Mouse (Mus musculus) erythroblast, adult 5-6 weeks (primary cell): ENCODE data around the gene Prr29. TPM values are rescaled to one million over a fixed set of nuclear protein-coding genes. Genes with fewer than 3 reads are reported as not detected.
"Not testable (repeated sequence)": the region's sequence is repeated elsewhere in the genome, so short reads cannot be mapped to it uniquely, and the experiment has no call there.

Experiments
- ATAC-seq: replicated peaks from 2 replicates; pipeline ENCODE4 v1.8.0; 2016; ENCODE audit warnings: moderate number of reproducible peaks, mild to moderate bottlenecking, moderate TSS enrichment, inconsistent platforms; ENCODE audit not compliant: poor library complexity, low FRiP score, severe bottlenecking
- total RNA-seq, 2 experiments: library from RNA; stranded (forward) in 1 of 2; stranded (reverse) in 1 of 2; fragments of 150-400 nt in 1 of 2; fragments of 200-764, 138-1000 nt in 1 of 2; gene quantifications; 2 replicates each; pipeline versions ENCODE4 v1.2.3 to v1.2.4; 2015 to 2017; ENCODE audit warnings: low replicate concordance in 2 of 2

Prr29 gene
- total RNA-seq, 2 experiments from 2014 or later: not detected

- not testable (repeated sequence) for ATAC-seq
These were observed 28.8 kb downstream of the Prr29 start for GRCm38 (mm10) chr11:106394055-106394454.

- no peak for ATAC-seq
These were observed 32.4 kb downstream of the Prr29 start for GRCm38 (mm10) chr11:106397656-106398055.

DNA sequence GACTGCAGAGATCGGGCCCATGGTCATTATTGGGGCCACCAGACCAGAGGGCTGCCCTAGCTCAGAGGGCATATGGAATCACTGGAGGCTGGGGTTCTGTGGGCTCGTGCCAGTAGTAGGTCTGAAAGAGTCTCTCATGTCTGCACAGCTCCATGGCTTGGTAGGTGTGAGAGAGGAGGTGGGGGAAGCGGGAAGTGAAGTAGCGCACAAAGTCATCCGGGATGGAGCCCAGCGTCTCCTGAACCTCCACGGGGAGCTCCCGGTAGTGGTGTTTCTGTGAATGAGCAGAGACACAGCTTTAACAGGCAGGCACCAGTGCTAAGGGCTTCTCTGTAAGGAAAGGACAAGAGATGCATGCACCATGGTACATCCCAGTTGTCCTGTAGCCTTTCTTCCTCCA, 33.2 kb downstream of the Prr29 start:
- ATAC-seq: no peak

- ATAC-seq: no peak
These were observed 44.7 kb downstream of the Prr29 start for GRCm38 (mm10) chr11:106410011-106410410.

- ATAC-seq: no peak
These were observed 45.2 kb downstream of the Prr29 start for GRCm38 (mm10) chr11:106410507-106410906.

- ATAC-seq: no peak
These were observed 45.9 kb downstream of the Prr29 start for GRCm38 (mm10) chr11:106411157-106411556.

DNA sequence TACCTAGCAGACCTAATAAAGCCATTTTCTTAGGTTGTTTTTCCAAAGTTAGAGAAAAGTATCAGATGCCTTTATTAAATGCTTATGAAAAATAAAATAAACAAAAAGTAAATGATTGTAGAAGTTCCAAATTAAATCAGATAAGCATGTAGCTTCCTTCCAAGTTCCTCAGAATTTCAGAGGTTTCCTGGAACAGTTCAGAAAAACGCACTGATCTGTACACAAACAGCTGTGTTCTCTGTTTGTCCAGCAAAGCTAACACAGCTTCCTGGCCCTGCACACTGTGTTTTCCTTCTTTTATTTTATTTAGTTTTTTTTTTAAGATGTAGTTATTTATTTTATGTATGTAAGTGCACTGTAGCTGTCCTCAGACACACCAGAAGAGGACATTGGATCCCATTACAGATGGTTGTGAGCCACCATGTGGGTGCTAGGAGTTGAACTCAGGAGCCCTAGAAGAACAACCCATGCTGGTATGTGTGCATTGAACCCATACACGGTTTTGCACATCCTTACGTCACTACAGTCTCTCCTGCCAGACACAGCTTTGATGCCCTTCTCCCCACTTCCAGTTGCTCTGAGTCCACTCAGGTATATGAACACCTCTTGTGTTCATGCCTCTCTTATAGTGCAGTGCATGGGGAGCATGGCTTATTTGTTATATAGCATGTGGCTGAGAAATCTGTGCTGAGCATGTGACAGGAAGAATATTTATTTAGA, 47.5 kb downstream of the Prr29 start:
- ATAC-seq: no peak

DNA sequence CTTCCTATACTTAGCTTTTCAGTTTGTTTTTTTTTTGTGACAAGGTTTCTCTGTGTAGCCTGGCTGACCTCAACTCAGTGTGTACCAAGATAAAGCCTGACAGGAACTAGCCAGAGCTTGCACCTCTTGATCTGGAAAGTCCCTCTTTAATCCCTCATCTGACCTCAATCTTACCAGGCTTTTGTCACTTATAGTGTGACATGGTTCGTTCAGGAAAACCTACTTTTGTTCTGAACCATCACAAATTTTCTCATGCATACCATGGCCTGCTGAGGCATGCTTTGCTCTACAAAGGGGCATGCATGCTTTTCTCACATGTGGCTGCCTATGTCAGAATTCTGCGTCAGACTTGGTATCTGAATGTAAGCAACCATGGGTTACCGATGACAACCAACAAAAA, 51.1 kb downstream of the Prr29 start:
- no peak for ATAC-seq

DNA sequence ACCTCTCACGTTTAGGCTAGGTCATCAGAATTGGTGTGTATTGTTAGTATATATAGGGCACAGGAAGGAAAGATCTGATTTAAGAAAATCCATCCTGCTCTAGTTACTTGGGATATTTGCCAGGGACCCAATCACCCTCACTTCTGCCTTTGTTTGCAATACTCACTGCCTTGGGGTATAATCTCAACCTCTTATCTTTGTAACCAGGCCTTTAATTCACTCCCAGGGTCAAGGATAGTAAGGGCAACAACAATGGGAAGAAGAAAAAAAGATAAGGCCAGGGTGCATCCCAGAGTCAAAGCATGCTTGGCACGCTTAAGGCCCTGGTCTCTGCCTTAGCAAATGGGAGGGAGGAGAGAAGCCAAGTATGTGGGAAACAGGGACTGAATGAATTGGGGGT, 52.6 kb downstream of the Prr29 start:
- ATAC-seq: no peak

- ATAC-seq: peak; percentile 88
These were observed 53.4 kb downstream of the Prr29 start for GRCm38 (mm10) chr11:106418622-106419196.

- ATAC-seq: no peak
These were observed 54.2 kb downstream of the Prr29 start for GRCm38 (mm10) chr11:106419262-106420102.

DNA sequence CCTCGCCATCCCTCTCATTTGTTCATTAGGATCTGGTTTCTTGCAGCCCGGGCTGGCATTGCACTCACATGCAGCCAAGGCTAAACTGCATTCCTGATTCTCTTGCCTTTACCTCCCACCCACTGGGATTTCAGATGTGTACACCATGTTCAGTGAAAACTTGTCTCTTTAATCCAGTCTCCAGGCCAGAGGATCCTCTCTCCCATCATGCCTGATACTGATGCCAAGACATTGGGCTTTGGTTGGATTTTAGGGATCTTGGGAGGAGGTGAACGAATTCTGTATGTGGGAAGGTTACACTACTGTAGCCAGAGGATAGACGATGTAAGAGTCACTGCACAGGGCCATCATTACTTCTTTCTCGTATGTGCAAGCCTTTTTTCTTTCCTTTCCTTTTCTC, 59.9 kb downstream of the Prr29 start:
- ATAC-seq: no peak

DNA sequence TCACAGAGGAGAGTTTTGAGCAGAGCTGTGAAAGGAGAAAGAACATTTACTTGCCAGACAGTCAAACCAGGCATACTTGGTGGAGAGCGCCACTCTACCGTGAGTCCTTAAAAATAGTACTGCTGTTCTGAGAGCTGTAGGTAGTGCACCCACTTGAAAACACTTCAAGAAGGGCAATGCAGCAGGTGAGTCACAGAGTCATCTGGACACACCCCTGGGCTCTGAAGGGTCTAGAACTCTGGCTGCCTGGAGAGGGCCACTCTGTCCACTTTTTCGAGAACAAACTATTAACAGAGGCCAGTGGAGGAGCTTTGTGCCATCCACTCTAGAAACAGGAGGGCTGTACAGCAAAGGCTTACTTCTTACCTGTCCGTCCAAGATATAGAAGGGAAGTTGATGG, 61.2 kb downstream of the Prr29 start:
- no peak for ATAC-seq

Other genes with a start within 250 kb of the Prr29 start
- gene Gm10840, start 204.6 kb upstream of the Prr29 start, total RNA-seq (2015; ENCODE audit: low replicate concordance): not detected in 2 replicates
- not detected in 2 replicates for gene Gm10840, start 204.6 kb upstream of the Prr29 start, total RNA-seq (2017; ENCODE audit: low replicate concordance)
- 43.2 and 53.5 TPM in 2 replicates for gene Limd2, start 204.6 kb upstream of the Prr29 start, total RNA-seq (2015; ENCODE audit: low replicate concordance)
- gene Limd2, start 204.6 kb upstream of the Prr29 start, total RNA-seq (2017; ENCODE audit: low replicate concordance): 7.4 and 14.3 TPM in 2 replicates
- 3.8 and 11.5 TPM in 2 replicates for gene Strada, start 163.3 kb upstream of the Prr29 start, total RNA-seq (2015; ENCODE audit: low replicate concordance)
- 4.9 and 5.7 TPM in 2 replicates for gene Strada, start 163.3 kb upstream of the Prr29 start, total RNA-seq (2017; ENCODE audit: low replicate concordance)
- gene Ccdc47, start 149.1 kb upstream of the Prr29 start, total RNA-seq (2015; ENCODE audit: low replicate concordance): 11.5 and 15.2 TPM in 2 replicates
- gene Ccdc47, start 149.1 kb upstream of the Prr29 start, total RNA-seq (2017; ENCODE audit: low replicate concordance): 38.8 and 57.4 TPM in 2 replicates
- gene Ddx42, start 148.5 kb upstream of the Prr29 start, total RNA-seq (2015; ENCODE audit: low replicate concordance): 13.4 and 14.6 TPM in 2 replicates
- gene Ddx42, start 148.5 kb upstream of the Prr29 start, total RNA-seq (2017; ENCODE audit: low replicate concordance): 18.8 and 35.8 TPM in 2 replicates
- 6.0 and 7.5 TPM in 2 replicates for gene Ftsj3, start 109.4 kb upstream of the Prr29 start, total RNA-seq (2015; ENCODE audit: low replicate concordance)
- gene Ftsj3, start 109.4 kb upstream of the Prr29 start, total RNA-seq (2017; ENCODE audit: low replicate concordance): 24.0 and 29.1 TPM in 2 replicates
- 11.7 and 23.8 TPM in 2 replicates for gene Psmc5, start 109.3 kb upstream of the Prr29 start, total RNA-seq (2015; ENCODE audit: low replicate concordance)
- gene Psmc5, start 109.3 kb upstream of the Prr29 start, total RNA-seq (2017; ENCODE audit: low replicate concordance): 30.6 and 49.8 TPM in 2 replicates
- 15.9 and 17.1 TPM in 2 replicates for gene Smarcd2, start 92.5 kb upstream of the Prr29 start, total RNA-seq (2015; ENCODE audit: low replicate concordance)
- gene Smarcd2, start 92.5 kb upstream of the Prr29 start, total RNA-seq (2017; ENCODE audit: low replicate concordance): 41.4 and 51.1 TPM in 2 replicates
- gene Tcam1, start 88.8 kb upstream of the Prr29 start, total RNA-seq (2015; ENCODE audit: low replicate concordance): 0.42 TPM in 1 of 2 replicates, not detected in the other
- 0.56 TPM in 1 of 2 replicates, not detected in the other for gene Tcam1, start 88.8 kb upstream of the Prr29 start, total RNA-seq (2017; ENCODE audit: low replicate concordance)
- not detected in 2 replicates for gene Gh, start 63.6 kb upstream of the Prr29 start, total RNA-seq (2015; ENCODE audit: low replicate concordance)
- gene Gh, start 63.6 kb upstream of the Prr29 start, total RNA-seq (2017; ENCODE audit: low replicate concordance): not detected in 2 replicates
- 10.7 and 16.1 TPM in 2 replicates for gene Cd79b, start 50.7 kb upstream of the Prr29 start, total RNA-seq (2015; ENCODE audit: low replicate concordance)
- 3.2 and 7.2 TPM in 2 replicates for gene Cd79b, start 50.7 kb upstream of the Prr29 start, total RNA-seq (2017; ENCODE audit: low replicate concordance)
- not detected in 2 replicates for gene Scn4a, start 12.2 kb upstream of the Prr29 start, total RNA-seq (2015; ENCODE audit: low replicate concordance)
- not detected in 2 replicates for gene Scn4a, start 12.2 kb upstream of the Prr29 start, total RNA-seq (2017; ENCODE audit: low replicate concordance)
- gene Icam2, start 22.6 kb downstream of the Prr29 start, total RNA-seq (2015; ENCODE audit: low replicate concordance): 9.8 and 10.7 TPM in 2 replicates
- gene Icam2, start 22.6 kb downstream of the Prr29 start, total RNA-seq (2017; ENCODE audit: low replicate concordance): 4.0 and 13.7 TPM in 2 replicates
- gene Ern1, start 122.4 kb downstream of the Prr29 start, total RNA-seq (2015; ENCODE audit: low replicate concordance): 7.9 and 11.1 TPM in 2 replicates
- gene Ern1, start 122.4 kb downstream of the Prr29 start, total RNA-seq (2017; ENCODE audit: low replicate concordance): 23.8 and 25.6 TPM in 2 replicates
- gene Tex2, start 248.0 kb downstream of the Prr29 start, total RNA-seq (2015; ENCODE audit: low replicate concordance): 8.6 and 10.0 TPM in 2 replicates
- 17.5 and 18.0 TPM in 2 replicates for gene Tex2, start 248.0 kb downstream of the Prr29 start, total RNA-seq (2017; ENCODE audit: low replicate concordance)